Mouse (Mus musculus) myocyte (in vitro differentiated cells): Measurements from ENCODE around the gene Csgalnact2.

Experiments used
- MAX ChIP-seq: IDR thresholded peaks from one replicate; pipeline ENCODE4 v1.6.1; 2011; ENCODE audit warnings: low read depth, mild to moderate bottlenecking, control low read depth
- MYOD1 ChIP-seq, 3 experiments: IDR thresholded peaks; one replicate each; pipeline ENCODE4 v1.6.1; 2011; ENCODE audit warnings: control low read depth in 2 of 3, low read depth in 2 of 3, mild to moderate bottlenecking in 2 of 3, moderate library complexity in 1 of 3; ENCODE audit not compliant: insufficient read length in 2 of 3, control insufficient read depth in 1 of 3
- POLR2A ChIP-seq: IDR thresholded peaks from one replicate; pipeline ENCODE4 v1.6.1; 2011; ENCODE audit warnings: low read depth, mild to moderate bottlenecking, control low read depth, moderate library complexity; ENCODE audit not compliant: insufficient read length
- POLR2AphosphoS2 ChIP-seq: IDR thresholded peaks from one replicate; pipeline ENCODE4 v1.6.1; 2011; ENCODE audit warnings: low read depth, control low read depth; ENCODE audit not compliant: insufficient read length
- SRF ChIP-seq: IDR thresholded peaks from one replicate; pipeline ENCODE4 v1.6.1; 2011; ENCODE audit warnings: low read depth; ENCODE audit not compliant: control insufficient read depth, insufficient read length
- TCF12 ChIP-seq: IDR thresholded peaks from one replicate; pipeline ENCODE4 v1.6.1; 2011; ENCODE audit warnings: mild to moderate bottlenecking, control low read depth; ENCODE audit not compliant: poor library complexity, insufficient read depth, severe bottlenecking
- USF1 ChIP-seq: IDR thresholded peaks from one replicate; pipeline ENCODE4 v1.6.1; 2011; ENCODE audit warnings: low read depth, mild to moderate bottlenecking, control low read depth, moderate library complexity

DNA sequence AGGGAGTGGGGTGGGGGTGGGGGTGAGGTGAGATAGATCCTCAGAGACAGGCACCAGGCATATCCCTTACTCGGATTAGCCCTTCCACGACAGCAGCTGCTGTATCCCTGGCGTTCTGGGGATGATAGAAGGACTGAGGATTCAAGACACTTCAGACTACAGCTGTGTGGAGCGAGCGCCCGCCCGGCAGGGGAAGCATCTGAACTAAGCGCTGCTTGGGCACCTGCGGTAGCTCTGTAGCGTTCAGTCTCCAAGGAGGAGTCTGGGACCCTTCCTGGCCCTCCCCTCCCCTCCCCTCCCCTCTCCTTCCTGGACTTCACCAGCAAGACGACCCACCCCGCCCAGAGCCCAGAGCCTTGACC is 73.1 kb downstream of the Csgalnact2 start:
- TF ChIP-seq TCF12 (no peak), POLR2A (no peak), USF1 (no peak), POLR2AphosphoS2 (no peak), SRF (no peak), MYOD1 (IDR thresholded peaks at IDR 0.05; ENCODE audit: control insufficient read depth in 1 of 3, insufficient read length in 2 of 3, low read depth in 2 of 3) (no peak), MAX (no peak)
